ENCODE assay signal across 24 mouse cellular contexts in the genomic region with DNA sequence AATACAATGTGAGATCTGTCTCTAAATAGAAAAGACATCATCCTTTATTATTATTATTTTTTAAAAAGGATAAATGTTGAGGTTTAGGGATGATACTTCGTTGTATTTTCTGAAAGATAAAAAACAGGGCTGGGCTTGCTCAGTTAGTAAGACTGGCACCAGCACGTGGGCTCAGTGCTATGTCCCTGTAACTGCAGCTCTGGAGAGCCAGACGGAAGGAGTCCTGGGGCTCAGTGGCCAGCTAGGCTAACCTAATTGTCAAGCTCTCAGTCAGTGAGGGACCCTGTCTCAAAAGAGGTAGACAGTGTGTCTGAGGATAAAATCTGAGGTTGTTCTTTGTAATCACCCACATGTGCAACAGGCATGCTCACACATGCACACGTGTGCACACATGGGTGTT. TPM values are rescaled to one million over a fixed set of nuclear protein-coding genes. Genes with fewer than 3 reads are reported as not detected.
"Had no signal": no experiment of that assay in that cellular context is flagged by ENCODE, and none has a peak within 500 bp of the region (broad histone marks: within the 10 kb centered on the region; RNA-seq: fewer than 3 reads in every experiment).

No protein-coding gene starts in this region.

- H3K27me3 ChIP-seq: embryonic facial prominence, embryonic 12.5 days; embryonic facial prominence, embryonic 13.5 days; embryonic facial prominence, embryonic 15.5 days; forebrain, embryonic 12.5 days; forebrain, embryonic 13.5 days; forebrain, embryonic 15.5 days had no signal

- H3K36me3 ChIP-seq: forebrain, embryonic 10.5 days; forebrain, embryonic 12.5 days; forebrain, embryonic 15.5 days; heart, embryonic 10.5 days had no signal

- DNase-seq: cerebellum, adult 9-10 months; cerebellum, adult 9-11 months; embryo, embryonic 11 days; forebrain, postnatal 0 days; gastrocnemius, adult 2 months; gastrocnemius, postnatal 10 days; gastrocnemius, postnatal 14 days; gastrocnemius, postnatal 25 days; gastrocnemius, postnatal 36 days; heart, adult 11 months; heart, adult 18-20 months; heart, adult 2 months had no signal

- H3K27ac ChIP-seq: embryonic facial prominence, embryonic 10.5 days; embryonic facial prominence, embryonic 12.5 days; embryonic facial prominence, embryonic 13.5 days; embryonic facial prominence, embryonic 15.5 days; forebrain, embryonic 10.5 days; forebrain, embryonic 12.5 days; forebrain, embryonic 13.5 days; forebrain, embryonic 15.5 days; gastrocnemius, adult 2 months; heart, adult 2 months; heart, embryonic 10.5 days had no signal

- H3K9me3 ChIP-seq: embryonic facial prominence, embryonic 10.5 days; embryonic facial prominence, embryonic 12.5 days; embryonic facial prominence, embryonic 13.5 days; embryonic facial prominence, embryonic 15.5 days; forebrain, embryonic 10.5 days; forebrain, embryonic 12.5 days; forebrain, embryonic 13.5 days; forebrain, embryonic 15.5 days; heart, embryonic 10.5 days had no signal

- H3K4me3 ChIP-seq: embryonic facial prominence, embryonic 10.5 days; embryonic facial prominence, embryonic 12.5 days; embryonic facial prominence, embryonic 13.5 days; embryonic facial prominence, embryonic 15.5 days; erythroblast, embryonic 14.5 days; forebrain, embryonic 10.5 days; forebrain, embryonic 12.5 days; forebrain, embryonic 13.5 days; forebrain, embryonic 15.5 days; gastrocnemius, adult 2 months; heart, adult 2 months; heart, embryonic 10.5 days had no signal

RNA-seq across cellular contexts. Expression of a gene that starts 19.3 kb away (rescaled TPM):
- total RNA-seq: common myeloid progenitor, adult 5-6 weeks; granulocyte monocyte progenitor cell, adult 5-6 weeks had no signal
